Mouse (Mus musculus): ENCODE data around the gene Wars. TPM values are rescaled to one million over a fixed set of nuclear protein-coding genes. Genes with fewer than 3 reads are reported as not detected.
A peak's percentile ranks its signal among the peaks of the same experiment; 100 is the strongest.

The Wars gene
- polyA plus RNA-seq, 1 experiment from 2014 or later: 25.6 TPM

DNA sequence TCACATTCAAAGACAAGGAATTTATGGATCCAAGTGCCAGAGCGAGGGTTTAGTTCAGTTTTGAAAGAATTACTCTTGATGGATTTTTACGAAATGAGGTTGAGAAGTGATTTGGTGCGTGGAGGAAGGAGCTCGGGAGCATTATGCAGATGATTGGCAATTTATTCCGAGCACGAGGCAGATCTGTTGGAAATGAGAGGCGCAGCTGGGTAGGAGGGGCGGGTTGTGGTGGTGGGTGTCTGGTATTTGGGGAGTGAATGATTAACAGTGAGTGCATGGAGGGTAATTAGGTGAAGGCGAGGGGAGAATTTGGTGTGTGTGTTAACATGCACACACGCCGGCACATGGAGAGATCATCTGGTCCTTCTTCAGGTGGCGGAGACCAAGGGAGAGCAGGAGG is 12.4 kb upstream of the Wars start:
- Histone ChIP-seq H3K4me2 (no peak overlapping the region), H3K36me3 (replicated peaks) (no peaks in the 10 kb centered on the region), H3K27ac (replicated peaks) (no peak overlapping the region), H3K4me3 (replicated peaks) (no peak overlapping the region), H3K9me3 (replicated peaks) (no peaks in the 10 kb centered on the region), H3K4me1 (replicated peaks) (no peaks in the 10 kb centered on the region), H3K9ac (no peak overlapping the region), H3K27me3 (no peaks in the 10 kb centered on the region)
- no peak for ATAC-seq (ENCODE audit: insufficient read depth)
- WGBS (ENCODE audit: insufficient replicate concordance): 80% methylated on average over 12 of the region's 12 CpGs

DNA sequence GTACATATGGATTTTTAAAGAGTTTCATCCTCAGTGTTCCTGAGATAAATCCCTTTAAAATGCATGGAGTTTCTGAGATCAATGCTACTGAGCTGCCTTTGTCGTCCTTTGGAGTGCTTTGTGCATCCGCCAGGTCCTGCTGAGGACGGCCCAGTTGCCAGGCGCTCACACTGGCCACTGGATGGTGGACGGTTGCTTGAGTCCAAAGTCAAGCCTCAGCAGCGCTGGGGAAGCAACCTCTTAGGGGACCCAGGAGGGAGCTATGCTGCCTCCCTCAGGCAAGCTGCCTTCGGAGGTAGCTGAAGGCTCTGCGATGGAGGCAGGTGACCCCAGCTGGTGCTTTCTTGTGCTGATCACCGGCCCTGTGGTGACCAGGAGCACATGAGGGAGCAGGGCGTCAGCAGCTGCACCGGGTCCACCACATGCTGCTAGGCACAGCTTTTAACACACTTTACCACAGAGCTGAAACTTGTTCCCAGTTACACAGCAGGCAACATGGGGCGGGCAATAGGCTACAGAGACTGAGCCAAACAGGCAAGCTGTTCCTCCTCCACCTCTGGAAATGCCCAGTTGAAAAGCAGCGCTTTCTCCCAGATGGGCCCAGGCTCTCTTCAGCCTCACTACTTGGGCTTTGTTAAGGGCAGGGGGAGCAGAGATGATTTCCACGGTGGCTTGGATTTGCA is 11.8 kb upstream of the Wars start:
- Histone ChIP-seq H3K36me3 (replicated peaks) (no peaks in the 10 kb centered on the region), H3K27ac (replicated peaks) (no peak overlapping the region), H3K4me3 (replicated peaks) (no peak overlapping the region), H3K9me3 (replicated peaks) (no peaks in the 10 kb centered on the region), H3K9ac (no peak overlapping the region), H3K4me1 (replicated peaks) (no peaks in the 10 kb centered on the region), H3K27me3 (no peaks in the 10 kb centered on the region), H3K4me2 (no peak overlapping the region)
- no peak for ATAC-seq (ENCODE audit: insufficient read depth)
- WGBS (ENCODE audit: insufficient replicate concordance): 66% methylated on average over 14 of the region's 14 CpGs

DNA sequence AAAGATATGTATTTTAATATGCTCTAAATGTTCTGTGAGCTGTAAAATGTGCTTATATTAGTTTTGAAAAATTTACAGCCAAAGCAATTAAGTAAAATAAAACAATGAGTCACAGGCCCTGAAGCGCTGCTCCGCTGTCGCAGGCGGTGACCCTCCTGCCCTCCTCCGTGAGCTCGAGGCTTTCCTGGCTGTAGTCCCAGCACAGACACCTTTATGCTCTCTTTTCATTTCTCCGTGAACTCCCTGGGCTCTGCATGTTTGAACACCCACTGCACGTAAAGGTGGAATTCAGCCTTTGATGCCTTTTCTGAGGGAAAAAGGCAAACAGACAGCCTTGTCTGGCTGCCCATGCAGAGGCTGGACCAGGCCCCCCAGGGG is 10.3 kb upstream of the Wars start:
- no peaks in the 10 kb centered on the region for H3K36me3 ChIP-seq (replicated peaks)
- 85% methylated on average over 8 of the region's 8 CpGs for WGBS (ENCODE audit: insufficient replicate concordance)
- no peaks in the 10 kb centered on the region for H3K9me3 ChIP-seq (replicated peaks)
- ATAC-seq (ENCODE audit: insufficient read depth): no peak
- no peaks in the 10 kb centered on the region for H3K4me1 ChIP-seq (replicated peaks)
- H3K27ac ChIP-seq (replicated peaks): no peak overlapping the region
- no peak overlapping the region for H3K9ac ChIP-seq
- H3K4me2 ChIP-seq: no peak overlapping the region
- no peaks in the 10 kb centered on the region for H3K27me3 ChIP-seq
- no peak overlapping the region for H3K4me3 ChIP-seq (replicated peaks)

DNA sequence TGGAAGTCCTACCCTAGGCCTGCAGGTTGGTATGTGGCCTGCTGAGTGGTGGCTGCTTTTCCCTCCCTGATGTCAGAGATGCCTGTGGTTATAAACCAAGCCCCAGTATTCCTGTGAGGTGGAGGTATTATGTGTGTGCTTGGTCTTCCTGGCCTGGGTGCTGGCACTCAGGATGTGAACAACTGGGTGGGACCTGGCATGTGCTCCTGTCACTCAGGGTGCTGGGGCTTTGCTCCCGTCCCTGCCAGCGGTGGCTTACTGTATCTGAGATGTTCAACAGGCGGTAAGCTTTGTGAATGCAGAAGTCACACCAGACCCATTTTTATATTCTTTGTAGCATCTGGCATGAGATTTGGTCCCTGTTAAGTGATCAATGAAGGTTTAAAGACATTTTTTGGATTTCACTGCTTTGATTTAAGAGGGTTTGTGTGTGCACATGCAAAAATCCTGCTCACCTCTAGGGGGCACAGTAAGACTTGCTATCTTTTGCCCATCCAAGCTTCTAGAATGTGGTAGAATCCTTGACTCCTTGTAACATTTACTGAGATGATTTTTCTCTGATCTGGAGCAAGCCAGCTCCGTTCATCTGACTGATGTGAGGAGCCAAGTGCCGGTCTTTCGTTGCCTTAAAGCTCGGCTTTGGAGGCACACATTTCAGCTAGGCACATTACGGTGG is 9.8 kb upstream of the Wars start:
- ATAC-seq (ENCODE audit: insufficient read depth): no peak
- H3K9ac ChIP-seq: no peak overlapping the region
- H3K36me3 ChIP-seq (replicated peaks): no peaks in the 10 kb centered on the region
- no peak overlapping the region for H3K27ac ChIP-seq (replicated peaks)
- no peak overlapping the region for H3K4me3 ChIP-seq (replicated peaks)
- no peaks in the 10 kb centered on the region for H3K9me3 ChIP-seq (replicated peaks)
- H3K4me2 ChIP-seq: no peak overlapping the region
- H3K27me3 ChIP-seq: no peaks in the 10 kb centered on the region
- 78% methylated on average over 8 of the region's 8 CpGs for WGBS (ENCODE audit: insufficient replicate concordance)
- H3K4me1 ChIP-seq (replicated peaks): no peaks in the 10 kb centered on the region

GRCm38 (mm10) chr12:108902940-108903339 is 9.0 kb upstream of the Wars start:
- no peak overlapping the region for H3K9ac ChIP-seq

GRCm38 (mm10) chr12:108901346-108901745 is 7.4 kb upstream of the Wars start:
- Histone ChIP-seq H3K27ac (replicated peaks) (no peak overlapping the region), H3K9me3 (replicated peaks) (no peaks in the 10 kb centered on the region), H3K36me3 (replicated peaks) (no peaks in the 10 kb centered on the region), H3K9ac (no peak overlapping the region), H3K4me3 (replicated peaks) (no peak overlapping the region), H3K4me2 (no peak overlapping the region), H3K27me3 (no peaks in the 10 kb centered on the region), H3K4me1 (replicated peaks) (no peaks in the 10 kb centered on the region)
- ATAC-seq (ENCODE audit: insufficient read depth): no peak
- WGBS (ENCODE audit: insufficient replicate concordance): 27% methylated on average over 5 of the region's 5 CpGs

More at GRCm38 (mm10) chr12:108902940-108903339, 9.0 kb upstream of the Wars start:
- Histone ChIP-seq H3K4me2 (no peak overlapping the region), H3K4me3 (replicated peaks) (no peak overlapping the region), H3K4me1 (replicated peaks) (no peaks in the 10 kb centered on the region), H3K36me3 (replicated peaks) (no peaks in the 10 kb centered on the region), H3K27me3 (no peaks in the 10 kb centered on the region), H3K27ac (replicated peaks) (no peak overlapping the region), H3K9me3 (replicated peaks) (no peaks in the 10 kb centered on the region)
- 21% methylated on average over 8 of the region's 8 CpGs for WGBS (ENCODE audit: insufficient replicate concordance)
- ATAC-seq (ENCODE audit: insufficient read depth): 0 out of 2 replicates have a peak, but pooled peaks have one; percentile 47

GRCm38 (mm10) chr12:108896006-108896405 is 2.0 kb upstream of the Wars start:
- 47% methylated on average over 3 of the region's 3 CpGs for WGBS (ENCODE audit: insufficient replicate concordance)
- no peaks in the 10 kb centered on the region for H3K36me3 ChIP-seq (replicated peaks)
- no peaks in the 10 kb centered on the region for H3K9me3 ChIP-seq (replicated peaks)
- H3K4me2 ChIP-seq: no peak overlapping the region
- peaks cover 28% of the 10 kb centered on the region for H3K4me1 ChIP-seq (replicated peaks)
- no peaks in the 10 kb centered on the region for H3K27me3 ChIP-seq
- no peak overlapping the region for H3K4me3 ChIP-seq (replicated peaks)
- no peak for ATAC-seq (ENCODE audit: insufficient read depth)
- H3K9ac ChIP-seq: no peak overlapping the region
- no peak overlapping the region for H3K27ac ChIP-seq (replicated peaks)

DNA sequence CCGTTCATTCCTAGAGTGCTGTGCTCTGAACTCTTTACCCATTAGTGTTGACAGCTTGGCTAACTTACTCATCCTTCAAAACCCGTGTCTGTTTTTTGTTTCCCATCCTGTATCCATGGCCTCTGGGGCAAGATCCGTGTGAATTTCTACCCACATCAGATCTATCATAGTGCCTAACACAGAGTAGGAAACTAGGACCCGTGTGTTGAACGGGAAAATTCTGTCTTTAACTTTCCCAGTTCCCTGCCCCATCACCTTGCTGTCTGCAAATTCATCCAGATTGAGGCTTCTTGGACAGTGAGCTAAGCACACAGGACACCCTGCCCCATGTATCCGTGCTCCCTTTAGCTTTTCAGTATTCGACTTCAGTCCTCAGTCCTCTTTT is 450 bp upstream of the Wars start:
- H3K9ac ChIP-seq: peak overlapping the region; percentile 66
- peaks cover 28% of the 10 kb centered on the region for H3K4me1 ChIP-seq (replicated peaks)
- H3K27me3 ChIP-seq: no peaks in the 10 kb centered on the region
- H3K27ac ChIP-seq (replicated peaks): peak overlapping the region; percentile 54; the same call in 1 of the 2 replicates
- H3K4me2 ChIP-seq: peak overlapping the region; percentile 89
- peak; percentile 1 for ATAC-seq (ENCODE audit: insufficient read depth)
- WGBS (ENCODE audit: insufficient replicate concordance): 2% methylated on average over 7 of the region's 7 CpGs
- H3K36me3 ChIP-seq (replicated peaks): peaks cover 12% of the 10 kb centered on the region
- no peaks in the 10 kb centered on the region for H3K9me3 ChIP-seq (replicated peaks)
- H3K4me3 ChIP-seq (replicated peaks): peak overlapping the region; percentile 81

GRCm38 (mm10) chr12:108892989-108893714 is 822 bp downstream of the Wars start, which contains the start of gene Wdr25:
Gene Wdr25 (plus strand): TSS chr12:108893631.
- no peaks in the 10 kb centered on the region for H3K27me3 ChIP-seq
- WGBS (ENCODE audit: insufficient replicate concordance): 11% methylated on average over 12 of the region's 12 CpGs
- ATAC-seq (ENCODE audit: insufficient read depth): no peak
- H3K9ac ChIP-seq: peak within 1 kb of the TSS; percentile 73
- H3K9me3 ChIP-seq (replicated peaks): no peaks in the 10 kb centered on the region
- peak within 1 kb of the TSS; percentile 89 for H3K4me2 ChIP-seq
- peak within 1 kb of the TSS; percentile 81 for H3K4me3 ChIP-seq (replicated peaks)
- peak within 1 kb of the TSS; percentile 54 for H3K27ac ChIP-seq (replicated peaks)
- H3K36me3 ChIP-seq (replicated peaks): peaks cover 13% of the 10 kb centered on the region
- peaks cover 28% of the 10 kb centered on the region for H3K4me1 ChIP-seq (replicated peaks)

DNA sequence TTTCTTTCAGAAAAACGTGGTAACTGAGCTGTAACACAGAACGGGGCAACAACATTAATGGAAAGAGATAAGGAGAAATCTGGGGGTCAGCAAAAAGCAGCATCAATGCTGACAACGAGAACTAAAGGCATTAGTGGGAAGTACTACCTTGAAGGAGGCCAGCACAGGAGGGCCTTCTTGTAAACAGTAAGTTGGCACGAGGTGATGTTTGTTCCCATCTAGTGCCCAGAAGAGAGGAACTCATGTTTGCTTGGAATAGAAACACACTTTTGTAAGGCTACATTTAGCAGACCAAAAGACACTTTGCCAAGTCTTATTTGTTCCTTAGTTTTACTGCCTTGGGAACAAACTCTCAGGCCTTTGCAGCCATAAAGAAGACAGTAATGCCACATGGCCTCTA is 5.3 kb downstream of the Wars start:
- peaks cover 16% of the 10 kb centered on the region for H3K4me1 ChIP-seq (replicated peaks)
- no peak overlapping the region for H3K4me2 ChIP-seq
- WGBS (ENCODE audit: insufficient replicate concordance): 45% methylated on average over 4 of the region's 4 CpGs
- no peak overlapping the region for H3K9ac ChIP-seq
- no peaks in the 10 kb centered on the region for H3K27me3 ChIP-seq
- H3K4me3 ChIP-seq (replicated peaks): no peak overlapping the region
- no peaks in the 10 kb centered on the region for H3K9me3 ChIP-seq (replicated peaks)
- no peak overlapping the region for H3K27ac ChIP-seq (replicated peaks)
- peaks cover 58% of the 10 kb centered on the region for H3K36me3 ChIP-seq (replicated peaks)
- no peak for ATAC-seq (ENCODE audit: insufficient read depth)

GRCm38 (mm10) chr12:108887077-108887476 is 6.9 kb downstream of the Wars start:
- Histone ChIP-seq H3K4me2 (no peak overlapping the region), H3K27me3 (no peaks in the 10 kb centered on the region), H3K9ac (no peak overlapping the region), H3K36me3 (replicated peaks) (peaks cover 72% of the 10 kb centered on the region), H3K4me1 (replicated peaks) (0 out of 2 replicates have a peak, but pooled peaks cover under 1% of the 10 kb centered on the region), H3K4me3 (replicated peaks) (no peak overlapping the region), H3K27ac (replicated peaks) (no peak overlapping the region), H3K9me3 (replicated peaks) (no peaks in the 10 kb centered on the region)
- 73% methylated on average over 4 of the region's 4 CpGs for WGBS (ENCODE audit: insufficient replicate concordance)
- ATAC-seq (ENCODE audit: insufficient read depth): peak; percentile 56

Data from liver, embryonic 15.5 days (tissue).